Mouse (Mus musculus): ENCODE measurements around the gene Tmem86b.

Gene Tmem86b

DNA sequence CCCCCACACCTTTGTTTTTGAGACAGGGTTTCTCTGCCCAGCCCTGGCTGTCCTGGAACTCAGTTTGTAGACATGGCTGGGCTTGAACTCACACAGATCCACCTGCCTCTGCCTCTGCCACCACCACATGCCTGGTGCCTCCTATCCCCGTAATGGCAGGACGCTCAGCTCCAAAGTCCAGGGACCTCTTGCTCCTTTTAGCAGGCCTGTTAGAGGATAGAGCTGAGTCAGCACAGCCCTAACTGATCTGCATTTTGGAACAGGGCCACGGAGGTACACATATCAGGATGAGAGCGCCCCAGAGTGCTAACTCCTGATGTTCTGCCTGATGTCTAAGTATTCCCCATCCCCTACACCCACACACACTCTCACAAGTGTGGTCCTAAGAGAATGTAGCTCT lies at the start of gene Tmem86b:
Gene Tmem86b (minus strand): TSS at position 392 of the 400 bp plus-strand sequence.
- no peak for DNase-seq

DNA sequence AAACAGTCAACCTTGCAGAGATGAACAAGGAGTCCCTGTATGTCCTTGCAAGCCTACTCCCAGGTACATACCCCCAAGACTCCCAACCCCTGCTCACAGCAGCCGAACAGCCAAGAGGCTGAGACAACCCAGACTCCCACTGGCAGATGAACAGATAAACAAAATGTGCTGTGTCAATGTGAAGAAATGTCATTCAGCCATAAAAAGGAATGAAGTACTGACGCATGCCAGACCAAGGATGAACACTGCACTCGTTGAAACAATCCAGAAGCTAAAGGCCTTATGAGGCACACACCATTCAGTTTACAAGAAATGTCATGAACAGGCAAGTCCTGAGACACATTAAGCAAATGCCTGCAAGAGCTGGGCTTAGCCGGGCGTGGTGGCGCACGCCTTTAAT lies 44.0 kb upstream of the Tmem86b start:
- no peak for DNase-seq

DNA sequence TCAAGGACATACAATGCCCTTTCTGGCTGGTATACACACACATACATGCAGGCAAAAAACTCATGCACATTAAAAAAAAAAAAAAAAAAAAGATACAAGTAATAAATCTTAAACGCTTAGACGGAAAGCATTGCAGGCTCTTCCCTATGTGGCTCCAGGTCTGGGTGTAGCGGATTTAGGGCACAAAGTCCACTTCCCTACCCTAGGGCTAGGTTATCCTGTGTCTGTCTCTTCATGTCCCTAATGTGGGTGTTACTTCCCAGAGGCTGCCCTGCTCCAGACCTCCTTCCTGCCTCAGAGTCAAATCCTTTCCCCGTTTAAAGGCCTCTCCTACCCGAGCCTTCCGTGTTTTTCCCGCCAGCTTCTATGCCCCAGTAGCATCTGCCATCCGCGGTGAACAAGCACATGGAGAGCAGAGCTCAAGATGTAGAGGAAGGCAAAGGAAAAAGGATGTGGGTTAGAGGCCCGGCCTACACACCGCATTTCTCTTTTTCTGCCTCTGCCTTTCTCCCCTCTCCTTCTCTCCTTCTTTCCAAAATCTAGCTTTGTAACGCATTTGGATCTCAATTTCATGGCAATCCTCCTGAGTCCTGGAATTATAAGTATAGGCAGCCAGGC lies 43.0 kb upstream of the Tmem86b start:
- DNase-seq, result no peak

DNA sequence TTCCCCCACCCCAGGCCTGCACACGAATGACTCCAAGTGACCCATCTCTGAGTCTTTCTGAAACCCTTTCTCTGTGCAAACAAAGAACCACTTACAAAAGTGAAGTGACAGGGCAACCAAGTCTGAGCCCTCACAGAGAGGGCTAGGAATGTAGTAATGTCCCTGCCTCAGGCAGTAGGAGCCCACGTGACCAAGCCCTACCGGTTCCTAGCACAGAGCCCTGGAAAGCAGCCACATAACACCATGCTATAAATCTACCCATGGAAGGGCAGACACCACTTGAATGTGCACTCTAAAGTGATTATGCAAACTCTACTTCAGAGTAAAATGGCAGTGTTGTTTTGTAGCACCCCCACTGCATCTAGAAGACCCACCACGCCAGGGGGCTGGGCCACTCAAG lies 40.7 kb upstream of the Tmem86b start:
- no peak for DNase-seq

DNA sequence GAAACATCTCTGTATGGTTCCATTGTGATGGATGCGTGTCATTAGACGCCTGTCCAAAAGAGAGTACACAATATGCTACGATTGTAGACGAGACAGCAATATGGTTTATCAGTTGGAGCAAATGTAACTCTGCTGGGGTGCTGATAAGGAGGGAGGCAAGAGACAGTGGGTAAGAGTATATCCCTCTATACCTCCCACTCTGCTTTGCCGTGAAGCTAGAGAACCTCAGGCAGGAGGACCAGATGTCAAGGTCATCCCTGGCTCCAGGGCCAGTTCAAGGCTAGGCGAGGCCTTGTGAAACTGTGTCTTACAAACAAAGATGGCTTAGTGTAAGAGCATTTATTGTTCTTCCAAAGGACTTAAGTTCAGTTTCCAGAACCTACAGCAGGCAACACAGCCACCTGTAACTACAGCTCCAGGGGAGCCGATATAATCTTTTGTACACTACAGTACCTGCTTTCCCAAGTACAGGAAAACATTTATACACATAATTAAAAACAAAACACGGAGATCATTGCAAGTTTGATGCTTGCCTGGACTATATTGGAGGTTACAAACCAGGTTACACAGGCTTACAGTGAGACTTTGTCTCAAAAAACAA lies 39.5 kb upstream of the Tmem86b start:
- DNase-seq, result no peak

DNA sequence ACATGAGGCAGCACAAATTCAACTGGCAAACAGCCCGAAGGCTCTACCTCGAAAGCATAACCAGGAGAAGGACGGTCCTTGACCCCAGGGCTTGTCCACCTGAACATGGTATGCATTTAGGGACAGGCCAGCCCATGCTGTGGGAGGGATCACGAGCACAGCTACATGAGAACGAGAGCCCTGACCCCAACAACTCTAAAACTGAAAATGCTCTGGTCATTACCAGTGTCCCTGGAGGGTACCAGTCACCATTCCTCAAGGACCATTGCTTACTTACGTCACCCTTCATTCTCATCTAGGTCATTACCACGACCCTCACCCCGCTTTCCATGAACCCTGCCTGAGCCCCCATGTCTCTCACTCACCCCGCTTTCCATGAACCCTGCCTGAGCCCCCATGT lies 37.9 kb upstream of the Tmem86b start:
- DNase-seq, result no peak

DNA sequence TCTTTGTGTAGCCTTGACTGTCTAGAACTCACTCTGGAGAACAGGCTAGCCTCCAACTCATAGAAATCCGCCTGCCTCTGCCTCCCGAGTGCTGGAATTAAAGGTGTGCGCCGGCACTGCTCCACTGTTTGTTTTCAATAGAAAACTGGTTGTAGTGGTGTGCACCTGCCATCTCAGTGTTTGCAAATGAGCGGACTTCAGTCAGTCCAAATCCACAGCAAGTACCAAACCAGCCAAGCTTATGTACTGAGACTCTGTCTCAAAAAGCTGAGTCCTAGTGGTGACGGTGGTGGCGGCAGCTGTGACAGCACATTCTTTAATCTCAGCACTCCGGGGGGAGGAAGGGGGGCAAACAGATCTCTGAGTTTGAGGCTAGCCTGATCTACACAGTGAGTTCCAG lies 37.3 kb upstream of the Tmem86b start:
- no peak for DNase-seq

DNA sequence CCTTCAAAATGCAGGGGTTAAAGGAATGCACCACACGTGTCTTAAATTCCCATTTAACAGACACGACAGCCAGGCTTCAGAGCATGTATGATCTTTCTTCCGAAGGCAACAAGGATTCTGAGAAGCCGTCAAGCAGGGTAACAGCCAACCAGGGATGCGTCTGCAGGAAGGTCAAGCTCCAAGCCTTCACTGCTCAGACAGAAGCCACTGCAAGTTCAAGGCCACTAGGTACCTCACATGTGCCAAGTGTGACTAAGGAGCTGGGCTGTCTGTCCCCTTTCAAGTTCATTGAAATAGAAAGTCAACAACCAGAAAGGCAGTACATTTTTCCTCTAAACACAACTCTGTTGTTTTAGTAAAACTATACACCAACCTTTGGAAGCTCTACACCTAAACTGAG lies 35.6 kb upstream of the Tmem86b start:
- no peak for DNase-seq

DNA sequence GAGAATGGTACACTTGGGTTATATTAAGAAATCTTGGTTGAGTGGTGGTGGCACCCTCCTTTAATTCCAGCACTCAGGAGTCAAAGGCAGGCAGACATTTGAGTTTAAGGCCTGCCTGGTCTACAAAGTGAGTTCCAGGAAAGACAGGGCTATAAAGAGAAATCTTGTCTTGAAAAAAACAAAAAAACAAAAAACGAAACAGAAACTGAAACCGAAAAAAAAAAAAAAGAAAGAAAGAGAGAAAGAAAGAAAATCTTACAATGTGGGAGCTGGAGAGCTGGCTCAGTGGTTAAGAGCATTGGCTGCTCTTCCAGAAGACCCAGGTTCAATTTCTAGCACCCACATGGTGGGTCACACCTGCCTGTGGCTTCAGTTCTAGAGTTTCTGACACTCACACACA lies 32.5 kb upstream of the Tmem86b start:
- DNase-seq, result no peak

DNA sequence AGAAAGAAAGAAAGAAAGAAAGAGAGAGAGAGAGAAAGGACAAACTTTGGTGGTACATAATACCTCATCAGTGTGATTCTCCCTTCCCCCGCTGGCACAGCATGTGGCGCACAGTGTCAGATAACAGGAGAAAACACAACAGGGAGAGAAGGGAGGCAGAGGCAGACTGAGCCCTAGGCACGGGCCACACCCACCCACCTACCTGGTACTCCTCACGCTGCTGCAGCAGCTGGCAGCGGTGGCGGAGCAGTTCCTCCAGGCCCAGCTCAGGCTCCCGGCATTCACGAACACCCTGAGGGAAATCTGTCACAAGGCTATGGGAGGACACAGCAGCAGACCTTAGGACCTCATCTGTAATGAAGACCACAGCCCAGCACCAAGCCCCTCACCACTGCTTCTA lies 32.0 kb upstream of the Tmem86b start:
- no peak for DNase-seq

DNA sequence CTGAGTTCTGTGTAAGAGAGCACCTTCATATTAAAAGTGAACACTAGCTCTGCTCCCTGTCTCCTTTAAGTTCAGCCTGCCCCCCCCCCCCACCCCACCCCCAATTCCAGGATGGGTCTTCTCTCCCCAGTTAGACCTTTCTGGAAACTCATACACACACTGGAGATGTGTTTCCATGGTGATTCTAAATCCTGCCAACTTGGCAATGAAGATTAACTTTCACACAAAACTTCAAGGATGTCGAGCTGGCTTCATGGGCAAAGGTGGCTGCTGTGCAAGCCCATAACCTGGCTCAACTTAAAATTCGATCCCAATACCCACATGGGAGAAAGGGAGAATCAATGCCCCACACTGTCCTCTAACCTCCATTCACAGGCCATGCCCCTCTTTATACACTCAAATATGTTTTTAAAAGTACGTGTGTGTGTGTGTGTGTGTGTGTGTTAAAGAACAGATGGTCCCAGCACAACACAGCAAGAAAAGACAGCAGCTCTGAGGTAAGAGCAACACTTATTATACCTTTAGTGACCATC lies 28.8 kb upstream of the Tmem86b start:
- peak in 1 of 2 experiments; percentile 5 for DNase-seq

DNA sequence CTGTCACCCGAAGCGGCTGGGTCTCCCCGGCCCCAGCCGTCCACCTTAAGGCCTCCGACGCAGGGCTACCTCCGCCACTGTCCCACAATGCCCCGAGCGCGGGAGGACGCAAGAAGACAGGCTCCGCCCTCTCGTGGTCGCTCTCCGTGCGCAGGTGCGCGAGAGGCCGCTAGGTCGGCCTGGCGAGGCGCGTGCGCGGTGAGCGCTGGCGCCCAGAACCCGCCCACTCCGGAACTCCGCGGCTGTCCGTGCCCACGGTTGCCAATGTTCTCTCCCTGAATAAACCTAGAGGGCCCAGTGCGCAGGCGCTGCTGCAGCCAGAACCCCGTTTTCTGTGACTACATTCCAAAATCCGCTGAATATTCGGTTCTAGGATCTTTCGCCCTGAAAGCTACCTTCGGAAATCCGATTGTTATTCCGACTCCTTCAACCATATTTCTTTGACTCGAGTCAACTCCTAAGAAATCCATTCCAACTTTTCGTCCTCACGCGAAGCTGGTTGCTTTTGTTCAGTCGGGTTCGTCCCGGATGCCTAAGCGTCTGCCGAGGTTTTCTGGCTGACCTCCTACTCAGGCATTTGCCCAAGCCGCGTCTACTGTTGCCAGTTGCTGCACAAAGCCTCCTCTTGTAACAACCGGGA lies 27.8 kb upstream of the Tmem86b start, which contains the start of gene Ppp6r1:
Gene Ppp6r1 (minus strand): TSS at position 108 of the 640 bp plus-strand sequence.
- DNase-seq, result peak; percentile 96 to 98

DNA sequence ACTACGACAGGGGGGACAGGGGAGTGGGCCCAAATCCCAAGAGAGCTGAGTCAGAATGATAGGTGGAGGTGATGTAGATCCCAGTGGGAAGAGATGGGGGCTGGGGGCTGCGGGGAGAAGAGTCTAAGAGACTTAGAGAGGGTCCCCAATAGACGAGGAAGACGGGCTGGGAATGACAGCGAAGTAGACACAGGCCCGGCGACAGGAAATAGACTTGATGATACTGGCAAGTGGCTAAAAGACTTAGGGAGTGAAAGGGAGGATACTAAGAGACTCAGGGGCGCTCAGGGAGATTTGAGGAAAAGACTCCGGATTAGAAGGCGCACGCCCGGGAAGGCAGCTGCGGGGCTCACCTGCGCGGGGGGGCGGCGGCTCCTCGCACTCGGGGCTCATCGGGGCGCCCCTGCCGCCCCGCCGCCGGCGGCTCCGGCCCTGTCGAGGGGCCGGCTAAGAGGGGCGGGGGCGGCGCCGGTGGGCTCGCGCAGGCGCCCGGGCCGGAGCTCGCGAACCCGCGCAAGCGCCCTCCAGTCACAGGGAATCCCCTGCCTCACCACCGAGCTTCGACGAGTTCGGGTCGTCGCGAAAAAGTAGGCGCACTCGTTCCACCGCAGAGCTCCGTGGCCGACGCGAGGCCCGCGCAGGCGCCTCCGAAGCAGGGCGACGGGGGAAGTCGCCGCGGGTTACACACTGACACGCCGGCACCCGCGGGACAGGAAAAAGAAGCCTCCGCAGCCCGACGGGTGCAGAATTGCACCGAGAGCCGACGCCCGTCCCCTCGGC lies 27.1 kb upstream of the Tmem86b start:
- DNase-seq, result peak in 1 of 2 experiments; percentile 14

DNA sequence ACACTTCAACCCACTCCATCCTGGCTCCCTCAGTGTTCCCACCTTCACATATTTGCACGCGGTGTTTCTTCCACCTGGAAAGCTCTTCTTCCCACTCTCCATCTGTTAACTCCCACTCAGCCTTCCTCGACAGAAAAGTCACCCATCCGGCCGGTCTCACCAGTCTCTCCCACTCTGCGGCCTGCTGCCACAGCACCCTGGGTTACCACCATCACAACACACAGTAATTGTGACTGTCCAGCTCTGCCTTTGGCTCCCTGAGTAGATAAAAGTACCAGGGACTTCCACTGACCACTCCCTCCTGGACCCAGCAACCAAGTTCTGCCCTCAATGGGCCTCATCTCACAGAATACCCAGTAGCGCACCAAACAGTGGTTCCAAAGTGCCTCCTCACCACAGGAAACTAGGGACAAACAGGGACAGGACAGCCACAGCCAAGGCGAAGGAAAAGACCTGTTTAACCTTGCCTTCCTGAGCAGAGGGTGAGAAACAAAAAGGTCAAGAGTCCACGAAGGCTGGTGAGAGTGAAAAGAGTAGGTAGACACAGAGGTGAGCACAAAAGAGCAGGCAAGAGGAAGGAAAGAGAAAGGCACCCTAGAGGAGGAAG lies 26.4 kb upstream of the Tmem86b start:
- peak; percentile 27 to 29 for DNase-seq

DNA sequence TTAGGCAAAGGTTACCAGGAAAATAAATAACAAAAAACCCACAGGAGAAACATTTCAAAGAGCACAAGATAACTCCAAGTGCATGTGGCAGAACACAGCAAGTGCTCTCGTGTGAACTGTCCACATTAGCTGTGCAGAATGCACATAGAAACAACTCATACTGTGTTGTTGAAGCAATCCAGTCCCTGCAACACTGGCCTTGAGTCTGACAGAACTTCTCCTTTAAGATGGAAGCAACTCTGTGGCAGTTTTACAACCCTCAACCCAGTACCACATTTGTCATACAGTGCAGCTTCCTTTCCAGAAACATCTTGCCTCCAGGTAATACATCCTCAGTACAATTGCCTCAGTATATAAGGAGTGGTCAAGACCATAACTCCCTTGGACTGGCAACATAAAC lies 25.6 kb upstream of the Tmem86b start:
- peak in 1 of 2 experiments; percentile 1 for DNase-seq

DNA sequence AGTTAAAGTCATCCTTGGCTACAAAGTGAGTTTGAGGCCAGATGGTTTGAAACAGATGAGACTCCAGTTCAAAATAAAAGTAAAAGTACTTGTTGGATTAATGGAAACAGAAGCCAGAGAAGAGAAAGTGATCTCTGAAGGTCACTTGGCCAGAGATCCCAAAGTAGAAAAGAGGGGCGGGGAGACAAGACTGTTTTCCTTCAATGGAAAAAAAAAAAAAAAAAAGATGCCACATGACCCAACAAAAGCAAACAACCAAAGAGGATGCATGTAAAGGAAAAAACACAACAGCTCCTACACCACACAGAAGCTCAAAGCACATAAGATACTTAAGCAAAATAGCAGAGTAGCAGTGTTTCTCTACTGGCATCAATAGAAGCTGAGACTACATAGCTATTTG lies 24.7 kb upstream of the Tmem86b start:
- no peak for DNase-seq

DNA sequence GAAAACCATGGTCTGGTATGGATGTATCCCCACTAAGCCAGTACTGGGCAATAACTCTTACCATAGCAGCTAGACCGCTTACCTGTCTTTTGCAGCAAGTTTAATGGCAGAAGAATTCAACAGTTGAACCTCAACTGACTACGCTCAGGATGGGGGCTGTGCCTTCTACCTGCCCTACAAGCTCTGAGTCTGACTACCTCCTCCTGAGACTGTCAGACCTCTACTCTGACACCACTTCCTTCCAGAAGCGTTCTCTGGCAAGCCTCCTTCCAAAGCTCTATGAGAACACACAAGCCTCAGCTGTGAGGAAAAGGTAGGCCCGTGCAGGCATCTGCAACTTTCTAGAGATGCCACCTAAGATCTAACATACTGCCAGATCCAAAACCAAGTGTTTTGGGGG lies 24.2 kb upstream of the Tmem86b start:
- peak in 1 of 2 experiments; percentile 0 for DNase-seq

DNA sequence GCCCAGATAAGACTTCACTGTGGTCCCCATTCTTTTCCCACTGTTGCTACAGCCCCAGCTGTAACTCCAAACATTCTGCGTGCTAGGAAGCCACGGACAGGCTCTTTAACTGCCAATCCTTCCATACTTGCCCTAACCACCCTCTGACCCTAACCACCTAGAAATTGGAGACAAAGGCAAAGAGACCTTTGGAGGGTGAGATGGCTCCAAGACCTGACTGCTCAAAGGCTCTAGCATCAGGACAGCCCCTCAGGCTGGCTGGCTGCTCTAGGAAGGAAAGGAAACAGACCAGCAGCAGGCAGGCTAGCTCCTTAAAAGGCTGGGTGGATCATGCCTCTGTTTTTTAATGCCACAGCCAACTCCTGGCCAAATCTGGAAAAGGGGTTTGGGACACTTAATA lies 23.0 kb upstream of the Tmem86b start:
- DNase-seq, result peak in 1 of 2 experiments; percentile 1

DNA sequence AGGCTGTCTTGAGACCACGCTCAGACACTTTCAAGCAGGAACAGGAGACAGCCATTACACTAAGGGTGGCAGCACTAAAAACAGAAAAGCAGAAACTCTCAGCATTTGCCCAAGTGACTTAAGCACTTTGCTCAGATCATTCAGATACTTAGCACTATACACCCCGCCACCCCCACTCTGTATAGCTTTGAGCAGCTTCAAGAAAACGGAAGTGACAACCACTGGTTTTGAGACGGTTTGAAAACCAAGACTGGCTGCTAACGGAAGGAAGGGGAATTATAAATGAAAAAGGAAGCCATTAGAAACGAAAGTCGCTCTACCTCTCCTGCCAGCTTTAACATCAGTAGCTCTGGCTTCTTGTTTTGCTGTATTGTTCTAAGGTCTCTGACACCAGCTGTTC lies 22.6 kb upstream of the Tmem86b start:
- peak in 1 of 2 experiments; percentile 1 for DNase-seq

DNA sequence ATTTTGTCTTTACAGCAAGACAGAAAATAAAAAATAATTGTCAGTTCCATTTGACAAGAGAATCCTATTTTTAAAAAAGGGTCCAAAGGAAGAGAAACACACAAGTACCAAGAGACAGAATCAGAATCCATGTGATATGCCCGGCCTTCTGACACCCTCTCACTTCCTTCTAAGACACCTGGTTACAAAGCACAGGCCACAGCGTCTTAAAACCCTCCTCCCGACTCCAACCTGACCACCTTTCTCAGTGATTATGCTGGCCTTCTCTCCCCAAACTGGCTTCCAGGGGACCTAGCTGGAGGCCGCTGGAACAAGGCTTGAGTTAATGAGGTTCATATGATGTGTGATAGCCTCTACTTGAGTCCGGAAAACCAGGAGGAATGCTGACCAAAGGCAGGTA lies 22.1 kb upstream of the Tmem86b start:
- no peak for DNase-seq

DNA sequence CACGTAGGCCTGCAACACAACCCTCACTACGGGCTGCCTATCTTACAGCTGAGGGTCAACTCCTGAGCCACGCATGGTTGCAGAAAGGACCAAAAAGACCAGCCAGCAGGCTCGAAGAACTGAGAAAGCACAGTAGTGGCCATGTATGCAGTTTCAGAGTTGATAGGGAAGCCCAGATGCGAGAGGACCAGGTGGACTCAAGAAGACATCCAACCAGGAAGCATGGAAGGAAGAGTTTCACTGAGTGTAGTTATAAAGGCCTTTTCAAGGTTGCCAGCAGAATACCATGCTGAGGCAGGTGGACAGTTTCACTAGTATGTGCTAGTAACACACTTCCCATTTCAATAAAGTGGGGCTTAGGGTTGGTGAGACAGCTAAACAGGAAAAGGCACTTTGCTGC lies 21.5 kb upstream of the Tmem86b start:
- peak in 1 of 2 experiments; percentile 1 for DNase-seq

DNA sequence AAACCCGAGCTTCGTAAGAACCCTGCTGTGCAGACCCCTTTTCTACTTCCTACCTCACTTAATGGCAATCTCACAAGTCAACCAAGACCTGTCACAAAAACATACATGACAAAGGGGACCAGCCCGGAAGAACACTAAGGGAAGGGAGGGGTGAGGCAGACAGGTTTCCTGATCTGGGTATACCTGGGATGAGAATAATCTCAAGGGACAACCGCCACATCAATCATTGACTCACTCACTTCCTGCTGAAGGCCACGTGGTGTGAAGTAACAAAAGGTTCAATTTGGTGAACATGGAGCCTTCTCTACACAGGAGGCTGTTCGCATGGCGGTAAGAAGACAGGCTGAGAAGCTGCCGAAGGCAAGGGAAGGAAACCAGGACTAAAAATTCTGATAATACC lies 20.4 kb upstream of the Tmem86b start:
- peak in 1 of 2 experiments; percentile 2 for DNase-seq

DNA sequence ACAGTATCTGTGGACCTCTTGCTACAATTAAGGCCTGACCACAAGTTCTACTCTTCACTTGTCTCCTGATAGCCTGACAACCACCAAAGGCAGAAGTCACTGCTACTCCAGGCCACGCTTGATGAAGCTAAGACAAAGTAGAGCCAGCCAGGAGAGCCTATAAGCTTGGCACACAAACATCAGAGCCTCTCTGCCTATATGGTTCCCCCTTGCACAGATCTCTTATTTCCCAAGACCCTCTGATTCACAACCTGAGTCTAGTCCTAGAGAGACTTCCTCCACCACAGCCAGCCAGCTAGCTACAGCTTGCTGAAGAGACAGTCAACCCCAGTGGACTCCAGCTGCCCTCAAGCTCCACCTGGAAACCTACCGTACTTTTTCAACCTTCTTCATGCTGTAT lies 16.8 kb upstream of the Tmem86b start:
- peak in 1 of 2 experiments; percentile 1 for DNase-seq
